Mouse (Mus musculus): ENCODE results near the gene Glrp1.
A peak's percentile ranks its signal among the peaks of the same experiment; 100 is the strongest.

Gene Glrp1

GRCm38 (mm10) chr1:88509789-88510188 is at the start of gene Glrp1:
Gene Glrp1, minus strand, starts transcription at chr1:88510066.
- no peak for DNase-seq (ENCODE audit: low spot score in 2 of 2)

DNA sequence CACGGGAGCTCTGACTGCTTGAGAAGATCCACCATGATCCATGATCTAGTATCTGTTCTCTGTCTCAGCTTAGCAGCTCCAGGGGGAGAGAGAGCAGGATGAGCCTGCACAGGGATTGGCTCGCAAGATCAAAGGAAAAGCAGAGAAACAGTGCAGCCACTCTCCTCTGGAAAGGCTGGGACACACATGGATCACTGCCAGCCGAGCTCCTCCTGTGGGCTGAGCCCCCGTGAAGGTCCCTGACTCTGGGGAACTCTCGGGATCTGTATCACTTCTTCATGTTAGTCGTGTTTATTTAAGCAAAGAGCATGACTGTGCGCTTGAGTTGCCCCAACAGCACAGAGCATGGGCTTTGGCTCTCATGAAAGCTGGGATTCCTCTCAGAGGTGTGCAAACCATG is 49.4 kb upstream of the Glrp1 start:
- no peak for DNase-seq (ENCODE audit: low spot score in 2 of 2)

DNA sequence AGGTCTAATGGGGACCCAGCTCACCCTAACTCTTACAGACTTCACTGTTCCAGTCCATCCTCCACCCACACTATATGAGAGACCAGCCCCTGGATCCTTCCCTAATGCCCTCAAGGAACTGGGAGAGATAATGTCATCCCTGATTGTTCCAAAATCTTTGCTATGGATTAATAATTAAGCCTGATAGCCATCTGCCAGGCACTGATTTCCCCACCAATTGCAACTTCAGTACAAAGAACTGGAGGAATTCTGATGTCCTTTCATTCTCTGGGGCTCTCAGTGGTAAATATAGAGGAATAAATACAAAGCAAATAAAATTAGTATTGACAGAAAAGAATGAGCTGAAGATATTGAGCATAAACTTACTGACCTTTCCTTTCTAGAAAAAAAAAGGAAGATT is 48.9 kb upstream of the Glrp1 start:
- DNase-seq (ENCODE audit: low spot score in 2 of 2): no peak

GRCm38 (mm10) chr1:88556401-88556800 is 46.5 kb upstream of the Glrp1 start:
- DNase-seq (ENCODE audit: low spot score in 2 of 2): no peak

GRCm38 (mm10) chr1:88553500-88554187 is 43.8 kb upstream of the Glrp1 start:
- DNase-seq (ENCODE audit: low spot score in 2 of 2): no peak

DNA sequence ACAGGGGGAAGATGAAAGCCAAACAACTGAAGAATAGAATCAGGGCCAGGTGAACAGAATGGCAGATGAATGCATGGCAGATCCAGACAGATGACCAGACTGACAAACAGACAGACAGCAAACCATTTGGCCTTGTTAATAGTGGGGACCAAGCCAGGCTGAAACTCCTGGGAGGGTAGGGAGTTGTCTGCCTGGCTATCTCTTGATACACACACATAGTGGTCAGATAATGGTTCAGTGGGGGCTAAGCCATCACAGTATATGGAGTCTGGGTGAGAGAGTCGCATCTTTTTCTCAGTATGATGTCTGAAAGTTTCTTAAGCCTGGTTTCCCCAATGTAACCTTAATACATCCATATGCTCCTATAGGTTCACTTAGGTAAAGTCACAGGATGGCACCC is 39.4 kb upstream of the Glrp1 start:
- no peak for DNase-seq (ENCODE audit: low spot score in 2 of 2)

GRCm38 (mm10) chr1:88547172-88547571 is 37.3 kb upstream of the Glrp1 start:
- DNase-seq (ENCODE audit: low spot score in 2 of 2): no peak

DNA sequence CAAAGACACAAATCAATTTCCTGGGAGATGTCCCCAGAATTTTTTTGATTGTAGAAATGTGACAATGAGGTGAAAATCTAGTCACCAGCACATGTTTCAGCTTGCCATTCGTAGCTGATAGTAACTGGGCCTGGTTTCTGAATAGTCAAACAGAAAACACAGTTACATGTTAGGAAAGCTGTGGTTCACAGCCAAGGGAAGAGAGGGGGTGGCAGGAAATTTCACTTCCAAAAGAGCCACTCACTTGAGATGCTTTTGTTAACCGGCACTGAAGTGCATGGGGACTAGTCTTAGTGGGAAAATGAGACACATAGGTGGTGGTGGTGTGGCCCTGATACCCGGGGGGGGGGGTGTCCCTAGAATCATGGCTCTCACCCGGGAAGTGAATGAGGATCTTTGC is 33.7 kb upstream of the Glrp1 start:
- no peak for DNase-seq (ENCODE audit: low spot score in 2 of 2)

- DNase-seq (ENCODE audit: low spot score in 2 of 2): peak; percentile 28 to 29
These were observed 30.0 kb upstream of the Glrp1 start for GRCm38 (mm10) chr1:88539823-88540222.

DNA sequence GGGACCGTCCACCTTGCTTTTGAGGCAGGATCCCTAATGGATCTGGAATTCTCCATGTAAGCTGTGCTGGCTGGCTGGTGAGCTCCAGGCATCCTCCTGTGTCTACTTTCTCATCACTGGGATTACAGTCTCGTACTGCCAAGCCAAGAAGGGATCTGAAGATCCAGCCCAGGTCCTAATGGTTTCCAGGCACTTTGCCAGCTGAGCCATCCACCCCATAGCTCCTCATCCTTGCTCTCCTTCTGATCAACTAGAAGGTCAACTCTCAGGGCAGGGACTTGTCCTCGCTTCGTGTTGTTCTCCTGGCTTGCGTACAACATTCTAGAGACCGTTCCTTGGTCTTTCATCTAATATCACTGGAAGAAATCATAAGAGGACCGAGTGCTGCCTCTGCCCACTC is 29.4 kb upstream of the Glrp1 start:
- DNase-seq (ENCODE audit: low spot score in 2 of 2): no peak

DNA sequence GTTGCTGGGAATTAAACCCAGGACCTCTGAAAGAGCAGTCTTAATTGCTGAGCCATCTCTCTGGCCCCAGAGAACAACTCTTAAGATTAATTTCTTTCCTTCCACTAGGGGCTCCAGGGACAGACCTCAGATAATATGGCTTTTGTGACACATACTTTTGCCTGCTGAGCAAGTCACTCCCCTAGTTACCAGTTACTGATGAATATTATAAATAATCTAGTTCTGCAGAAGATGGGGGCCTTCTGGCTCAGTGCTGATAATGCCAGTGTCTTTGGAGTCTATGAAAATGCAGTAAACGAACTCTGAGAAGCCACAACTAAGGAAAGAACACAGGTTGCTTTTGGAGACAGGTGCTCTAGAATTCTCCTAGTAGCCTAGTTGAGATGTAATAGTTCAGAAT is 26.4 kb upstream of the Glrp1 start:
- DNase-seq (ENCODE audit: low spot score in 2 of 2): no peak

DNA sequence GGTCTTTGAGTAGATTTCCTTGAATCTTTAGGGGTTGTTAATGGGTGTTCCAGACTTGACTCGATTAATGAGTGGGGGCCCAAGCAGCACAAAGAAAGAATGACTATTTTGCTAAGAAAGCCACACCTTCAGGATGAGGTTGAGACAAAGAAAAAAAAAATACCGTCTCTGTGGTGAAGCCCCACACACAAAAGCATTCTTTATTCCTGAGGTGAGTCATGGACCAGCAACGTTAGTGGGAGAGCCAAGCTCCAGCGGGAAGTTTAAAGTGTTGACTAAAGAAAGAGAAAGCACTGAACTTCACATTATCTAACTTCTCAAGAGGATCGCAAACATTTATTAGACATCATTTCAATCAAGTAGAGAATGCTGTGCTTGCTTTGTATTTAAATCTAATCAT is 24.2 kb upstream of the Glrp1 start:
- no peak for DNase-seq (ENCODE audit: low spot score in 2 of 2)

DNA sequence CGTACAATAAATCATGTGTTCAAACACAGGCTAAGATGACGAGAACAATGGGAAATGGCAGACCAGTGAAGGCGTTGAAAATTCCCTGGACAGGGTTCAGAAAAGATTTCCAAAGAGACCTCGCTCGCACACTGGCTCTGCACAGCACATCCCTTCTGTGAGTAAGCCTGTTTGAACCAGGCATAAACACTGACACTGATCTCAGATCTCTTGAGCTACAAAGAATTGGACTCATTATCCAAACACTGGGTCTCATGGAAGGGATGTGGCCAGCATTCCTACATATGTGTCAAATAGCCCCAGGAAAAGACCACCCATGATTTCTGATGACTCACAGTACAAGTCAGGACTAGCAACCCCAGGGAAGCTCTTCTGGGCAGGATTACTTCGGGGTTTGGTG is 16.3 kb upstream of the Glrp1 start:
- no peak for DNase-seq (ENCODE audit: low spot score in 2 of 2)

DNA sequence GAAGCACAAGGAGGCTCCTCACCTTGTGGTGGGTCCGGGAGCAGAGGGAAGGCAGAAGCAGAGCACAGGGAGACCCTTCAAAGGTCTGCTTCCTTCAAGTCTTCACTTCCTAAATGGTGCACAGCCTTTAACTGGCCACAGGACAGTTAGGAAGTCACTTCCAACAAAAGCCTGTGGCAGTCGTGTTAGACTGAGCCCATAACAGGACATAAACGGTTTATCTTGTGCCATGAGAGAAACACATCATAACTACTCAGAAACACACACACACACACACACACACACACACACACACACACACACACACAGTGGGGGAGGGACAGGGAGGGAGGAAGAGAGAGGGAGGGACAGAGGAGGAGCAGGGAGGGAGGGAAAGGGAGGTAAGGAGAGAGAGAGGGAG is 15.8 kb upstream of the Glrp1 start:
- DNase-seq (ENCODE audit: low spot score in 2 of 2): no peak

- no peak for DNase-seq (ENCODE audit: low spot score in 2 of 2)
These were observed 11.4 kb upstream of the Glrp1 start for GRCm38 (mm10) chr1:88521170-88521747.

- DNase-seq (ENCODE audit: low spot score in 2 of 2): no peak
These were observed 3.7 kb upstream of the Glrp1 start for GRCm38 (mm10) chr1:88513613-88514012.

- DNase-seq (ENCODE audit: low spot score in 2 of 2): no peak
These were observed 2.0 kb downstream of the Glrp1 start for GRCm38 (mm10) chr1:88507886-88508285.

- no peak for DNase-seq (ENCODE audit: low spot score in 2 of 2)
These were observed 2.7 kb downstream of the Glrp1 start for GRCm38 (mm10) chr1:88507214-88507613.

DNA sequence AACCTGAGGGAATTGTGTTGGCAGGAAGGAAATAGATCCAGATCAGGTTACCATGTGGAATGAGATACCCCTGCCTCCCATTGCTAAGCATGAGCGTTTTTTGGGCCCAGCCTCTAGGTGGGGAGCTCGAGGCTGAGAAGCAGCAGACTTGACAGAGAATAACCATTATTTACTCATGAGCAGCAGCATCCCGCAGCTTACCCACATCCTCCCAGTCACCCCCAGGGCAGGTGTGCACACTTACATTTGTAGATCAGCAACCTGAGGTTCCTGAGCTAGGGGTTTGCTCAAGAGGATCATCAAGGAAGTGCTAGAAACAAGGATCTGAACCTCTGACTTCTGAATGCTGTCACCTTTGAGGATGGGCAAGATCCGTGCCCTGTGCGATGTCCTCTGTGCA is 3.5 kb downstream of the Glrp1 start:
- no peak for DNase-seq (ENCODE audit: low spot score in 2 of 2)

GRCm38 (mm10) chr1:88505697-88506096 is 4.2 kb downstream of the Glrp1 start:
- DNase-seq (ENCODE audit: low spot score in 2 of 2): no peak

DNA sequence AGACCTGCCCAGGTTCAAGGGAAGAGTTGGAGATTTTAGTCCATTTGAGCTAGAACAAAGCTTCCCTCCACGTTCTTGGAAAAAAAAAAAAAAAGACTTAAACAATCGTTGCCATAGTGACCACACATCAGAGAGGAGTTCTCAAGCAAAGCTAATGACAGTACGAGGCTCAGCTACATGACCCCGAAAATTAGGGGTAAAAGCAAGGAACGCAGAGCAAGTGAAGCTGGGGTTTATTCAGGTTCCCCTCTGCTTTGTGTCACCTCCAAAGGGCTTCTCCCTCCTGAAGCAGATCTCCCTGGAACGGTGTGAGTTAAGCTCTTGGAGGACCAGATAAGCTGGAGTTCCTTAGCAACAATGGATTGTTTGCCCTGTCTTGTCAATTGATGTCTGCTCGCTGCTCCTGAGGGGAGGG is 5.3 kb downstream of the Glrp1 start:
- DNase-seq (ENCODE audit: low spot score in 2 of 2): no peak

DNA sequence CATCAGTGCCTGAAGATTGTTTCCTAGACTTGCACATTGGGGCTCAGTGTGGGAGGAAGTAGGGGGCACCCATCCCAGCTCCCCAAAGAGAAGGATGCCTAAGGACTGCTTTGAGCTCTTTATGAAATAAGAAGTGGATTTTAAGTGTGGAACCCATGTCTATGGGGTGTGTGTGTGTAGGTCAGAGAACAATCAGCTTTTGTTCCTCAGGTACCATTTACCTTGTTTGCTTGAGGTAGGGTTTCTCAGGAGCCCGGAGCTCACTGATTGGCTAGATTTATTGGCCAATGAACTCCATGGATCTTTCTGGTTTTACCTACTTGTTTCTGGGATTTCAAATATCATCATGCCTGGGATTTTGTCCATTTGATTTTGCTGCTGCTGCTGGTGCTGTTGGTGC is 7.0 kb downstream of the Glrp1 start:
- no peak for DNase-seq (ENCODE audit: low spot score in 2 of 2)

- DNase-seq (ENCODE audit: low spot score in 2 of 2): no peak
These were observed 10.6 kb downstream of the Glrp1 start for GRCm38 (mm10) chr1:88499230-88499737.

- DNase-seq (ENCODE audit: low spot score in 2 of 2): no peak
These were observed 12.5 kb downstream of the Glrp1 start for GRCm38 (mm10) chr1:88497407-88497806.
